Mouse (Mus musculus) MEL (cell line): Measurements from ENCODE around the gene Olfr308.
"Not testable (repeated sequence)": the region's sequence is repeated elsewhere in the genome, so short reads cannot be mapped to it uniquely, and the experiment has no call there.

Source experiments
- CTCF ChIP-seq, 3 experiments: IDR thresholded peaks in 2 of 3; conservative IDR thresholded peaks in 1 of 3; 2 replicates each; pipeline ENCODE4 v1.5.1; 2011 to 2012; ENCODE audit warnings: low read length in 3 of 3, low read depth in 2 of 3, mild to moderate bottlenecking in 2 of 3, improper control_type of control experiment in 1 of 3, inconsistent platforms in 1 of 3, mixed read lengths in 1 of 3, moderate library complexity in 1 of 3; ENCODE audit not compliant: control insufficient read depth in 1 of 3, insufficient read depth in 1 of 3, poor library complexity in 1 of 3, severe bottlenecking in 1 of 3
- ELF1 ChIP-seq: IDR thresholded peaks from 2 replicates; pipeline ENCODE4 v1.6.1; 2014; ENCODE audit warnings: low read depth, mild to moderate bottlenecking, inconsistent platforms, low read length, improper control_type of control experiment, moderate library complexity
- KAT2A ChIP-seq: conservative IDR thresholded peaks from 2 replicates; pipeline ENCODE4 v1.6.1; 2012; ENCODE audit warnings: low read depth, low read length, improper control_type of control experiment, inconsistent platforms
- POLR2A ChIP-seq, 2 experiments: IDR thresholded peaks; 2 replicates each; pipeline ENCODE4 v1.6.1; 2011 to 2012; ENCODE audit warnings: low read length in 2 of 2, mild to moderate bottlenecking in 2 of 2, control low read depth in 1 of 2, improper control_type of control experiment in 1 of 2, low read depth in 1 of 2, moderate library complexity in 1 of 2; ENCODE audit not compliant: control insufficient read depth in 1 of 2, insufficient read depth in 1 of 2, poor library complexity in 1 of 2
- ZNF384 ChIP-seq: IDR thresholded peaks from 2 replicates; pipeline ENCODE4 v1.6.1; 2012; ENCODE audit warnings: low read depth, mild to moderate bottlenecking, inconsistent platforms, low read length, improper control_type of control experiment

DNA sequence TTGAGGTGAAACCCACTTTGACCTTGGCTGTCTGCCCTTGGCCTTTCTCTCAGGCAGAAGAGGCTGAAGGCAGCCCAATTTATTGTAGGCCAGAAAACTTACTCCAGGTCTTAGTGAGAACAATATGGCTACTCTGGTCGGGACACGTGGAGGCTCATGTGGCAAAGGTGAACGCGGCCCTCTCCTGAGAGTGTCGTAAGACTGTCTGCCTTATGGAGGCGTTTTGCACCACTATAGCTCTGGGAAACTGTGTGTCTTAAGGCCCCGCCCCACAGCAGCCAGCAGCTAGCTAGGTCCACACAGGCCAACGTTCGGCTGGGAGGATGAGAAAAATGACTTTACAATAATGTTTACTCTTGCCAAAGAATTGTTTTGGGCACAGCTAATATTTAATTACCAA is 20.9 kb upstream of the Olfr308 start:
- not testable (repeated sequence) for TF ChIP-seq ZNF384; CTCF (IDR thresholded peaks at IDR 0.05 in 2 of 3, conservative IDR thresholded peaks at IDR 0.05 in 1 of 3; ENCODE audit: control insufficient read depth in 1 of 3, insufficient read depth in 1 of 3, low read depth in 2 of 3, low read length in 3 of 3, poor library complexity in 1 of 3, severe bottlenecking in 1 of 3); ELF1; POLR2A (IDR thresholded peaks at IDR 0.05; ENCODE audit: control insufficient read depth in 1 of 2, insufficient read depth in 1 of 2, low read depth in 1 of 2, low read length in 2 of 2, poor library complexity in 1 of 2); KAT2A
